Mouse (Mus musculus) cortical plate, adult 2 months (tissue): Measurements from ENCODE around the gene Gm49388. TPM values are rescaled to one million over a fixed set of nuclear protein-coding genes. Genes with fewer than 3 reads are reported as not detected.
"Not testable (repeated sequence)": the region's sequence is repeated elsewhere in the genome, so short reads cannot be mapped to it uniquely, and the experiment has no call there.

Source experiments
- H3K27ac ChIP-seq: fragments of 200-500 bp; 2 replicates; pipeline ENCODE4 v1.5.1; 2012; ENCODE audit warnings: low read length, control low read depth, inconsistent platforms; ENCODE audit not compliant: insufficient read depth
- H3K4me1 ChIP-seq: fragments of 200-500 bp; 2 replicates; pipeline ENCODE4 v1.6.1; 2011; ENCODE audit warnings: low read length; ENCODE audit not compliant: control insufficient read depth, insufficient read depth
- H3K4me3 ChIP-seq: fragments of 200-500 bp; 2 replicates; pipeline ENCODE4 v1.5.1; 2011; ENCODE audit warnings: mild to moderate bottlenecking, low read length, control low read depth; ENCODE audit not compliant: insufficient read depth
- CTCF ChIP-seq: fragments of 200-500 bp; IDR thresholded peaks from 2 replicates; pipeline ENCODE4 v1.5.1; 2011; ENCODE audit warnings: mild to moderate bottlenecking, control low read depth, low read length; ENCODE audit not compliant: insufficient read depth; ENCODE audit errors: extremely low read depth
- POLR2A ChIP-seq: fragments of 200-500 bp; IDR thresholded peaks from 2 replicates; pipeline ENCODE4 v1.6.1; 2011; ENCODE audit warnings: mild to moderate bottlenecking, low read length, control low read depth; ENCODE audit not compliant: insufficient read depth; ENCODE audit errors: extremely low read depth
- polyA plus RNA-seq: library from polyadenylated mRNA; depleted of rRNA; stranded (reverse); fragments of >200 nt; gene quantifications from 2 replicates; pipeline ENCODE4 v1.2.3, GENCODE M21; 2012

Gm49388 gene
- polyA plus RNA-seq, 1 experiment = not detected

GRCm38 (mm10) chr7:127773664-127774384, 11.6 kb upstream of the Gm49388 start:
- H3K4me3 ChIP-seq = no peak overlapping the region
- TF ChIP-seq POLR2A (no peak), CTCF (peak; percentile 65)
- H3K4me1 ChIP-seq = peaks cover 3% of the 10 kb centered on the region; the same call in 1 of the 2 replicates
- no peak overlapping the region for H3K27ac ChIP-seq

- Histone ChIP-seq H3K4me3 (peak overlapping the region; percentile 91), H3K27ac (peak overlapping the region; percentile 99; the same call in 1 of the 2 replicates)
- not testable (repeated sequence) for H3K4me1 ChIP-seq
Measured at GRCm38 (mm10) chr7:127775837-127776236, 9.6 kb upstream of the Gm49388 start.

- peaks cover 3% of the 10 kb centered on the region; the same call in 1 of the 2 replicates for H3K4me1 ChIP-seq
- TF ChIP-seq CTCF (no peak), POLR2A (peak; percentile 74)
Measured at GRCm38 (mm10) chr7:127776426-127776825, 9.0 kb upstream of the Gm49388 start, which contains the start of gene Setd1a. Setd1a (plus strand) TSS chr7:127776670.

GRCm38 (mm10) chr7:127776878-127777473, 8.4 kb upstream of the Gm49388 start:
- Histone ChIP-seq H3K4me3 (peak overlapping the region; percentile 91), H3K4me1 (peaks cover 3% of the 10 kb centered on the region; the same call in 1 of the 2 replicates), H3K27ac (peak overlapping the region; percentile 100)
- TF ChIP-seq CTCF (no peak), POLR2A (peak; percentile 63; the same call in 1 of the 2 replicates)

More at GRCm38 (mm10) chr7:127776426-127776825, 9.0 kb upstream of the Gm49388 start, which contains the start of gene Setd1a:
- Histone ChIP-seq H3K27ac (peak within 1 kb of the TSS; percentile 100), H3K4me3 (peak within 1 kb of the TSS; percentile 91)

- Histone ChIP-seq H3K4me3 (peak overlapping the region; percentile 91), H3K27ac (no peak overlapping the region), H3K4me1 (peaks cover 3% of the 10 kb centered on the region; the same call in 1 of the 2 replicates)
- TF ChIP-seq CTCF = no peak
- TF ChIP-seq POLR2A = no peak
Measured at GRCm38 (mm10) chr7:127777474-127778266, 7.7 kb upstream of the Gm49388 start.

- Histone ChIP-seq H3K27ac (no peak overlapping the region), H3K4me3 (peak overlapping the region; percentile 91), H3K4me1 (peaks cover 3% of the 10 kb centered on the region; the same call in 1 of the 2 replicates)
- TF ChIP-seq POLR2A = no peak
- TF ChIP-seq CTCF = no peak
Measured at GRCm38 (mm10) chr7:127778350-127778749, 7.1 kb upstream of the Gm49388 start.

- Histone ChIP-seq H3K4me1 (no peaks in the 10 kb centered on the region), H3K27ac (no peak overlapping the region), H3K4me3 (no peak overlapping the region)
- TF ChIP-seq CTCF (no peak), POLR2A (no peak)
Measured at GRCm38 (mm10) chr7:127797076-127797845, 11.9 kb downstream of the Gm49388 start.

GRCm38 (mm10) chr7:127798591-127798990, 13.2 kb downstream of the Gm49388 start:
- no peak overlapping the region for H3K4me3 ChIP-seq
- H3K27ac ChIP-seq = no peak overlapping the region
- TF ChIP-seq CTCF (no peak), POLR2A (no peak)
- no peaks in the 10 kb centered on the region for H3K4me1 ChIP-seq

GRCm38 (mm10) chr7:127799211-127799610, 13.8 kb downstream of the Gm49388 start:
- H3K4me3 ChIP-seq = no peak overlapping the region
- no peaks in the 10 kb centered on the region for H3K4me1 ChIP-seq
- TF ChIP-seq POLR2A (no peak), CTCF (no peak)
- no peak overlapping the region for H3K27ac ChIP-seq
